ENCODE assay signal across 10 mouse cellular contexts in the genomic region with DNA sequence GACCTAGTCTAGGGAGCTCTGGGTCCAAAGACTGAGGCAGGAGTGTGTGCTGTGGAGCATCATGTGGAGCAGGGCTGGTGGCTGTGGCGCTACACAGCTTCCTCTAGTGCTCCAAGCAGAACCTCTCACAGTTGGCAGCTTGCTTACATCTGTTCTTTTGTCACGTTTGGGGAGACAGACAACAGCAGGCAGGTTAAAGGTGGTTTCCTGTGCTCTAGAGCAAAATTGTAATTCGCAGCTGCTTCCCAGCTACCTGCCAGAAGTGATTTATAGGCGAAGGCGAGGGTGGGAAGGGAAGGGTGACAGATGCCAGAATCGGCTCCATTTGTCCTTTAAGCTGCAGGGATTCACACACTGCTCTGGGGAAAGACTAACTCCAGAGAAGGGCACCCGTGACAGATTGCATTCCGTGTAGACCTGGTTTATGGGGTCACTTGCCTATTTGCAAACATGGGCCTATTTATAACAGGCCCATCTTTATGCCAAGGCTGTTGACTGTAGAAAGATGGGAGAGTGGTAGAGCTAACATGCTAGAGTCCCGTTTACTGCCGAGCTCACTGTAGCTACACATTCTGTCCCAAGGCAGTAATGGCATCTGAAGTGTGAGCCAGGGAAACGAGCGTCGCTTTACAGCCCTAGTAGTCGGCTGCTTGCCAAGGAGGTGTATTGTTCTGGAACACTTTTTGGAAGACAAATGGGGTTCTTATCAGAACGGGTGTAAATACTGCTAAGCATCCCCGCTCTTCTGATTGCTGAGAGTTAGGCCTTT.
DNase-seq lines count a peak whose midpoint lies in the region; ATAC-seq lines count a peak whose summit lies in the region.
"Had no signal": no experiment of that assay in that cellular context is flagged by ENCODE, and none has a peak within 500 bp of the region (broad histone marks: within the 10 kb centered on the region; RNA-seq: fewer than 3 reads in every experiment).

No protein-coding gene starts in this region.

- 18% methylated on average over 16 of the region's 16 CpGs for WGBS in intestine, embryonic 14.5 days
- WGBS in intestine, embryonic 16.5 days: 32% methylated on average over 16 of the region's 16 CpGs
- 35% methylated on average over 16 of the region's 16 CpGs for WGBS in neural tube, embryonic 12.5 days

- peaks cover 48% of the 10 kb centered on the region for H3K36me3 ChIP-seq in intestine, embryonic 14.5 days (ENCODE audit: control insufficient read depth, insufficient read depth, low read length)
- peaks cover 29% of the 10 kb centered on the region for H3K36me3 ChIP-seq in intestine, embryonic 16.5 days (ENCODE audit: control insufficient read depth, insufficient read depth, low read length)
- H3K36me3 ChIP-seq in neural tube, embryonic 12.5 days: peaks cover 30% of the 10 kb centered on the region

- ATAC-seq in intestine, embryonic 14.5 days (replicated peaks; ENCODE audit: low FRiP score, low TSS enrichment, low read depth): 0 out of 2 replicates have a peak, but pooled peaks have one; percentile 43
- ATAC-seq in intestine, embryonic 16.5 days: no peak
- ATAC-seq in neural tube, embryonic 12.5 days (ENCODE audit: low FRiP score, low read depth): peak; percentile 77
- ATAC-seq: liver, embryonic 12.5 days had no signal

- no peak overlapping the region for H3K4me2 ChIP-seq in intestine, embryonic 14.5 days (ENCODE audit: low read length)
- H3K4me2 ChIP-seq in intestine, embryonic 16.5 days (ENCODE audit: low read depth, low read length): no peak overlapping the region
- 0 out of 2 replicates have a peak overlapping the region, but pooled peaks have one; percentile 3 for H3K4me2 ChIP-seq in neural tube, embryonic 12.5 days (replicated peaks)
- H3K4me2 ChIP-seq: liver, embryonic 12.5 days had no signal

- peak; percentile 27 for DNase-seq in adrenal gland, adult 2 months
- no peak for DNase-seq in adrenal gland, postnatal 10 days
- DNase-seq in intestine, embryonic 14.5 days (ENCODE audit: low spot score): no peak
- peak; percentile 17 to 26 for DNase-seq in kidney, adult 8-10 months
- no peak for DNase-seq in MN1 (ENCODE audit: low spot score)
- DNase-seq in Muller cell, postnatal 12 days (ENCODE audit: inconsistent ontology term): no peak

- peaks cover 5% of the 10 kb centered on the region; the same call in 1 of the 2 replicates for H3K4me1 ChIP-seq in intestine, embryonic 14.5 days (replicated peaks; ENCODE audit: control insufficient read depth, insufficient read depth, low read length)
- peaks cover 4% of the 10 kb centered on the region; the same call in 1 of the 2 replicates for H3K4me1 ChIP-seq in intestine, embryonic 16.5 days (ENCODE audit: control insufficient read depth, insufficient read depth, low read length)
- peaks cover 14% of the 10 kb centered on the region for H3K4me1 ChIP-seq in neural tube, embryonic 12.5 days
- H3K4me1 ChIP-seq: liver, embryonic 12.5 days had no signal

- no peak overlapping the region for H3K4me3 ChIP-seq in intestine, embryonic 14.5 days (ENCODE audit: low read depth, low read length)
- H3K4me3 ChIP-seq in intestine, embryonic 16.5 days (ENCODE audit: low read length): no peak overlapping the region
- H3K4me3 ChIP-seq in neural tube, embryonic 12.5 days: no peak overlapping the region
- H3K4me3 ChIP-seq: liver, embryonic 12.5 days; myocyte had no signal

- H3K27ac ChIP-seq in intestine, embryonic 14.5 days (ENCODE audit: low read depth): peak overlapping the region; percentile 43
- H3K27ac ChIP-seq in intestine, embryonic 16.5 days (ENCODE audit: low read length): no peak overlapping the region
- H3K27ac ChIP-seq in neural tube, embryonic 12.5 days: no peak overlapping the region
- H3K27ac ChIP-seq: liver, embryonic 12.5 days had no signal

- no peak overlapping the region for H3K9ac ChIP-seq in intestine, embryonic 14.5 days (ENCODE audit: low read length)
- H3K9ac ChIP-seq in intestine, embryonic 16.5 days (ENCODE audit: low read depth, low read length): no peak overlapping the region
- H3K9ac ChIP-seq in neural tube, embryonic 12.5 days: no peak overlapping the region
- H3K9ac ChIP-seq: liver, embryonic 12.5 days had no signal

- no peaks in the 10 kb centered on the region for H3K27me3 ChIP-seq in intestine, embryonic 14.5 days (replicated peaks; ENCODE audit: control insufficient read depth, insufficient read depth, low read length)
- H3K27me3 ChIP-seq in intestine, embryonic 16.5 days (replicated peaks; ENCODE audit: control insufficient read depth, insufficient read depth, low read length): no peaks in the 10 kb centered on the region
- no peaks in the 10 kb centered on the region for H3K27me3 ChIP-seq in neural tube, embryonic 12.5 days (replicated peaks)
- H3K27me3 ChIP-seq: liver, embryonic 12.5 days had no signal

- no peaks in the 10 kb centered on the region for H3K9me3 ChIP-seq in intestine, embryonic 14.5 days (ENCODE audit: control insufficient read depth, low read length)
- no peaks in the 10 kb centered on the region for H3K9me3 ChIP-seq in intestine, embryonic 16.5 days (ENCODE audit: control insufficient read depth, low read length)
- no peaks in the 10 kb centered on the region for H3K9me3 ChIP-seq in neural tube, embryonic 12.5 days
- H3K9me3 ChIP-seq: liver, embryonic 12.5 days had no signal

Comparison
In these comparisons a context has a peak if more than half of its experiments do, and no peak if none do; other contexts are left out.
1. DNase-seq: peak in adrenal gland, adult 2 months (single experiment) and kidney, adult 8-10 months (2 of 2); none in adrenal gland, postnatal 10 days (single experiment), intestine, embryonic 14.5 days (single experiment), MN1 (single experiment) and Muller cell, postnatal 12 days (single experiment).